Mouse (Mus musculus) ovary, postnatal 14 days (tissue): Measurements from ENCODE around the gene Mettl9.

Source experiments
- DNase-seq: peaks from one replicate; pipeline ENCODE4 v3.0.0; 2022; ENCODE audit warnings: low spot score

Mettl9 gene

DNA sequence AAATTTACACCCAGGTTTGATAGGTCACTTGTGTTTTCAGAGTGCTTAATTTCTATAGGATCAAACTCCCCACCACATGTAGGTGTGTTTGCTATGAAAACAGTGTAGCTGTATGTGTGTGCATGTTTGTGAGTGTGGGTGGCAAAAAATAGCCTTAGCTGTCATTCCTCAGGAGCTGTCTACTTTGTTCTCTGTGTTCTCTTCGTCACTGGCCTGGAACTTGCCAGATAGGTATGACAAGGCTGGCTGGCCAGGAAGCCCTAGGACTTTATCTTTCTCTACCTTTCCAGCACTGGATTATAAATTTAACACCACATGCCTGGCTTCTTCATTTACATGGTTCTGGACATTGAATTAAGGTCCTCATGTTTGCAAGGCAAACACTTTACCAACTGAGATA, 10.0 kb downstream of the Mettl9 start:
- no peak for DNase-seq

DNA sequence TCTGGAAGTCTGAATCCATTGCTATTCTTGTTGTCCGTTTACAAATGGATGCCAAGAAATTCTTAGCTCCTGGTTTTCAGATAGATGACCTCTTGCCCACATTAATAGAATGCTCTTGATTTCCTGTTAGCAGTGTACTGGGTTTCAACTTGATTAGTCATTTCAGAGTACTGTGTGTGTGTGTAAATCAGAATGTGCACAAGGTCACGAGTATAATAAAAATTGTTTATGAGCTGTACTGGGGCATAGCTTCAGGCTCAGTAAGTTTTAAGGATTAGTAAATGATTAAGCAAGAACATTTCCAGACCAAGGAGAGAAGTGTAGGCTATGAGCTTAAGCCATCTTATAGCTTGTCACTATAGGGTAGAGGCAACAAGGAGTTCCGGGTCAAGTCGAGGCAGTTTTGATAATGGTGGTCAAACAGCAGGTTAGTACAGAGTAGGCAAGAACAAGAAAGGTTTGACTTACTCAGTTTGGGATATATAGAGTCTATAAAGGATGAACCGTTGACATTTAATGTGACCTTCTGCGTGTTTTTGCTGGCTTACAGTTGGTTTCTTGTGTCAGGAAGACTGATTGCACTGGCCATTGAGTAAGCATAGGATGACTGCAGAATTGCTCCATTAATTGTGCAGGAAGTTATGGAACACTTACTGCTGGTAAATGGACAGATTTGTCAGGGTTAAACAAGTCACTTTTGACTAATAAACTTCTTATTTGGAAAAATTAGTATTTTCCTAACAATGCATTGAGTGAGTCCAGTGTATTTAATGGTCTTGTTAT, 11.6 kb downstream of the Mettl9 start:
- no peak for DNase-seq

DNA sequence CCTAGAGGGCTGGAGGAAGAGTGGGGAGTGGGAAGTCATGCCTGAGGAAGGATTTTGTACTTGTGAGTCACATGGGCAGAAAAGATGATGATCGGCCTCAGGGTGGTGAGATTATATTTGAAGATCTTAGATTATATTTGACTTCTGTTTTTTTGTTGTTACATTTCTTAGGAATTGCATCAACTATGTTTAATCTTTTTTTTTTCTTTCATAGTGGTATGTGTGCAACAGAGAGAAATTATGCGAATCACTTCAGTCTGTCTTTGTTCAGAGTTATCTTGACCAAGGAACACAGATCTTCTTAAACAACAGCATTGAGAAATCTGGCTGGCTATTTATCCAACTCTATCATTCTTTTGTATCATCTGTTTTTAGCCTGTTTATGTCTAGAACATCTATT, 13.4 kb downstream of the Mettl9 start:
- DNase-seq, result no peak

DNA sequence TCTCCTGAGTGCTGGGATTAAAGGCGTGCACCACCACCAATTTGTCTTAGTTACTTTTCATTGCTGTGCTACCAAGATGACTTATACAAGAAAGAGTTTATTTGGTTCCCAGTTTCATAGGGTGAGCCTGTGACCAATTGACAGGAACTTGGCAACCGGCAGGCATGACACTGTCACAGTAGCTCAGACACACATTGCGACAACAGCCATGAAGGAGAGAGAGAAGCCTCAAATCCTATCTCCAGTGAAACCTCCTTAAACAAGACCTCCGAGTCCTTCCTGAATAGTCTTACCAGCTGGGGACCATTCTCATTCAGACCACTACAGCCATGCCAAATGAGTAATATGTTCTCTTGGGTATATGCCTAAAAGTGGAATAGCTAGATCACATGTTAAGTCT, 18.8 kb downstream of the Mettl9 start:
- DNase-seq, result no peak

DNA sequence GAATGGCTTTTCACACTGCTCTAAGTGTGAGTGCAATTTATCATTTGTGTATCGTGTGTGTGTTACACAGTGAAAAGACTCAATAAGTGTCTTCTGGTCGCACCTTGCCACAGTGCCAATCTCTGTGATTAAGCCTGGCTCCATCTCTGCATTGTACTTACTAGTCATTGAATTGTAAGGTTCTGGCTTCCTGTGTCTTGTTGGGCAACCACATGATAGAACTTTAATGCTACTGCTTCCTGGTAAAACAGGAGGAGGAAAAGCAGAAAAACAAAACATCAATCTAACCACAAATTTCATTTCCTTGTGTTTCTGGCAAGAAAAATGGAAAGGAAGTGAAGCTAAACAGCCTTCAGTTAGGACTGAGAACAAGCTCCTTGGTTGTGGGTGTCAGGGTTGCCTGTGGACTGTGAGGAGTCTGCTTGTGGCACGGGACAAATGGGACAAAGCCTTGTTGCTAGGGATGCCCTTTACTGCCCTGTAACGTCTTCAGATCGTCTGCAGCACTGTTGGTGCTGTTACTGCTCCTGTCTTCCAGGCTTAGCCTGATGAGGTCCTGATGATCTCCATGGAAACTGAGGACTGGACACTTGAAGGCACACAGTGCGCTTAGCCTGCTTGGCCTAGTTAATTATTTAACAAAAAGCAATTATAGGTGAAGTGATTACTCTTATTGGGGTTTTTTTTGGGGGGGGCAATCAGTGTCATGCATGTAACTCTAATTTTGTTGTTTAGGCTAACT, 25.4 kb downstream of the Mettl9 start:
- no peak for DNase-seq

DNA sequence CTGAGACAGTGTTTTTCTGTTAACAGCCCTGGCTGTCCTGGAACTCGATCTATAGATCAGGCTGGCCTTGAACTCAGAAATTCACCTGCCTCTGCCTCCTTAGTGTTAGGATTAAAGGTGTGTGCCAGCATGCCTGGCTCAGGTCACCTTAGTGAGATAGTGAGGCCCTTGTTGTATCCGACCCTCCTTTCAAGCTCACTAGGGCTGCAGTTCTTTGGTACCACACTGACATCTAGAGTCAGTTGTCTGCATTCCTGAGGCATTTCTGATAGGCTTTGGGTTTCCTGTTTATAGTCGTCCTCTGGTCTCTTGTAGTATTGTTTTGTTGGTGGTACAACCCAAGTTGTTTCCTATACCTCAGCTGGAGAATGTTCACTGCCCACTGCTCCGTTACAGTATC, 30.1 kb downstream of the Mettl9 start:
- no peak for DNase-seq

DNA sequence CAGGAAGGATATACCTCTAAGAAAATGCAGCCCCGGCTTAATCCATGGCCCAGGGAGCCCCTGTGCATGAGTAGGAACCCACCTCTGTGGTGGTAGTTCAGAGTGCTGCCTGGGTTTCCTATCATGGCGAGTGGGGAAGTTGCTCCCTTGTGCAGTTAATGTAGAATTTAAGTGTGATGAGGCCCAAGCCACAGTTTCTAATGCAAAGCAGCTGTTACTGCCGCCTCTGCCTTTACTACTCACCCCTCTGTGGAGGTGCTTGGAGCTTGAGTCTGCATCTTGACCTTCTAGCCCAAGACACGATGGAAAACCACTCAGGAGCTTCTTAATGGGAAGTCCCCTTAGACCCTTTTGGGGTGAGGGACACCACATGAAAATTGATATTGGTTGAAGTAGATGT, 37.0 kb downstream of the Mettl9 start:
- no peak for DNase-seq

DNA sequence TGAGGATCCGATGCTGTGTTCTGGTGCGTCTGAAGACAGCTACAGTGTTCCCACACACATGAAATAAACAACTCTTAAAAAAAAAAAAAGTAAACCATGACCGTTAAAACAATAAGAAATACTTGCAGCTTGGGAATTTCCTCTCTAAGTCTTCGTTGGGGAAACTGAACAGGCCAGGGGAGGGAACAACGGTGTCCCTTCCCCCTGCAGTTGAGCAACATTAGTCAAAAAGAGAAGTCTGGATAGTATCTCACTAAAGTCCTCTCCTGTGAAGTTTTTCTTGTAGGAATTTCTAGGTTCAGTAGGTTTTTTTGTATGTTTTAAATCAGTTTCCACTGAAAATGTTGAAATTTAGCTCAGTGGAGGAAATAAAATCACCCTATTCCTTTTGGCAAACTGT, 38.3 kb downstream of the Mettl9 start:
- no peak for DNase-seq

DNA sequence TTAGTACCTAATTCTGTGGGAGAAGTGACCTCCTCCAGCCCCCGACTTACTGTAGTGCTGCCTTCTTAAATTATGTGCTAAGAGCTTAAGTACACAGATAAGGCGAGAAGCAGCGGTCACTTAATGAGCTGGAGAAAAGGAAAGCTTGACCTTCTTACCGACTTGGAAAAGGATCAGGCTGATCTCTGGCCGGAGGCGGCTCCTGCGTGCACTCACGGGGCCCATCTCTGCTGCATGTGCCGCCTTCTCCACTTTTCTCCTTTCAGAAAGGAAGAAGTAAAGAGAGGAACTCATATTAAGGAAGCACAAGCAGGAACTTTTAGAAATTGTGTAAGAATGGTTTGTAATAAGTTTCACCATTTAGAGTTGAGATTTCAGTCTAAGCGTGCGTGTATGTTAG, 40.0 kb downstream of the Mettl9 start, which contains the start of gene Igsf6:
Gene Igsf6 (minus strand): TSS at position 292 of the 400 bp plus-strand sequence.
- no peak for DNase-seq

DNA sequence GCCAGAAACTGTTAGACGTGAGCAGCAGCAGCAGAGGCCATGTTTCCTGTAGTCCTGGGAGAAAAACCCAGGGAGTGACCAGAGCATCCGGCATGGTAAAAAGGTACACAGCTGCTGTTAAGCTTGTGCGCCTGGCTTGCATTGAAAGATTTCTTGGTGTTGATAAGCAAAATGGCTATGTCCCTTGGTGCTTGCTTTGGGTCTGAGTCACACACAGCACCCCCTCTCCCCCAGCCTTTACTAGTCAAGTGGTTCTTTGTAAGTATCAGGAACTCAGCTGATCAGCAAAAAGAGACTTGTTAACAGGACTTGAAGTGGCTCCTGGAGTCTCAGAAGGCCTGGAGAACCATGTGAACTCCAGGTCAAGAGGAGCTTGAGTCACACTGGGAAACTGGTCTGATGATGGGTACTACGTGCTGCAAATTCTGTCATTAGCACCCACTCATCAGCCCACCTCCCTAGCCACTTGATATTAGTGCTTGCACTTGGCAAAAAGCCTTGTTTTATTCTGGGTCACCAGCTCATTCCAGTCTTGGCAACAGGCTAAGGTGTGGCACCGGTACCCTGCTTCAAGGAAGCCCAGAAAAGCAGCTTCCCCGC, 40.7 kb downstream of the Mettl9 start:
- no peak for DNase-seq

DNA sequence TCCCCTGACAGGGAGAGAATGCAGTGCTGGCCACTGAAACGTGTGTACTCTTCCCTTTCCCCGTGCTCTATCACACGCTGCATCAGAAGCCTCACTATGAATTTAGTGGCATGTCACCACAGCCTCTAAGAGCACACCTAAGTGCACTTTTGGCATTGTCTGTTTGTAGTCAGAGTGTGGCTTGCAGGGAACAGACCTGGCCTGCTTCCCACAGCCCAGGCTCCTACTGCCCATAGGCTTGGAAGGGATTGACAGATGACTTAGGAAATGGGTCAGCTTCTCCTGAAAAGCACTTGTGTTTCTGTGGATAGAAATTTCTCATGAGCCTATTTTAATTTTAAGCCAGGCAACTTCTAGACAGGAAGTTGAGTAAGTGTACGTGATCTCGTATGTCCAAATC, 41.2 kb downstream of the Mettl9 start:
- DNase-seq, result no peak

DNA sequence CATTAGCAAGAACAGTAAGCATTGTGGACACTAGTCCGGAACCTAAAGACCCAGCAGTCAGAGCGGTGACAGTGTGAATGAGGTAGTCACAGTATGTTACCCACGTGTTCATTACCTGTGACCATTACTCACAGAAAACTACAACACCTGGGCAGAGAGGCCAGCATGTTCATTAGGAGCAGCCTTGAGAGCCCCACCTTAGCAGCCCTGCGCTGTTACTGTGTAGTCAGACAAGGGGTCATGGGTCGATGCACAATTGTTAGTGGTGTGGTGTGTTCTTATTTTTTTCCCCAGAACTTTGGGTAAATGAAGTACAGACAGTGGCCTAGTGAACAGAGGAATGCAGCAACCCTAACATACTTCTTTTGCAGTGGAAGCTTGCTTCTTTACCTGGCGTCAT, 43.1 kb downstream of the Mettl9 start:
- no peak for DNase-seq

DNA sequence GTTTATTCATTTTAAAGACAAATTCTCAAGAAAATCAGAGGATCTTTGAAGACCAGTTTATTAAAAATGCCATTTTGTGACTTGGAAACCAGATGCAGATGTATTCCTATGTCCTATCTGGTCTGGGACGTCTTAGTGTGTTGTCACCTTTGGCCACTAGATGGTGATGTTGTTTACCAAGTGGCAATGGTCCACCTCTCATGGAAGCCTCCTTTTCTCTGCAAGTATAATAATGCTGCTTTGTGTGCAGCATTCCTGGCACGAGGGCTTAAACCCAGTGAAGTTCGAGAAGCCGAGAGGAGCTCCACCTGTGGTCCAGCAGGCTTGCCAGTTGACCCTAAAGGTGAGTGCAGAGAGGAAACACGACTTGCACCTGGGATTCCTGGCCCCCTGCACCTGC, 43.6 kb downstream of the Mettl9 start:
- DNase-seq, result peak; percentile 52

DNA sequence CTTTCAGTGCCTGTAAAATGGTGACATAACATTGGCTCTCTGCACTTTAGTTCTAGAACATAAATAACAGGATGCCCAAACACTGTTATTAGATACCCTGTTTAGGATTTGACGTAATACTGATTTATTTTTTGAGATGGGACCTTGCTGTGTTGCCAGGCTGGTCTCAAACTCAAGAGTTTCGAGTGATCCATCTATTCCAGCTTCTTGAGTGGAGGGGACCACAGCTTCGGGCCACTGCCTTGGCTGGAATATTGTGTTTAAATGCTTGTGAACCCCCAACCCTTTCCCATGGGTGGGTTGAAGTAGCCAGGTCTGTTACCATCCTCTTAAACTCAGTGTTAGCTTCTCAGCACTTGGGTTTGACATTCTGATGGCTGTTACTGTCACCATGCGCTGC, 47.1 kb downstream of the Mettl9 start, which contains the start of gene Otoa:
Gene Otoa (plus strand): TSS at position 301 of the 400 bp plus-strand sequence.
- no peak for DNase-seq

DNA sequence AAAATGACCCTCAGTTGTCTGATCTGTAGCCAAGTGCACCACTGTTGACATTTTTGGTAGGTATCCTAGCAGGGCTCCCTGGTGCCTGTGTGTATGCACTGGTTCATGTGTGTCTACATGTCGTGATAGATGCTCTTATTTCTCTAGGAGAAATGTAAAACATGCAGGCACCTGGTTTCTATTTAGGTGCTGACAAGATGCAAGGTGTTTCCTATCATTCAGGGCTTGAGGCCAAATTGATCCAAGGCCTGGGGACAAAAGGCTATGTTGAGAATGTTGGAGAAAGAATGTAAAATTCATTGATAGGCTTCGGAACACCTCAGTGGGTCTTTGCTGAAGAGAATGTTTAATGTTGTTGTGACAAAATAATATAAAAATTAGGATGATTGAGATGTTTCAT, 47.6 kb downstream of the Mettl9 start:
- DNase-seq, result no peak

DNA sequence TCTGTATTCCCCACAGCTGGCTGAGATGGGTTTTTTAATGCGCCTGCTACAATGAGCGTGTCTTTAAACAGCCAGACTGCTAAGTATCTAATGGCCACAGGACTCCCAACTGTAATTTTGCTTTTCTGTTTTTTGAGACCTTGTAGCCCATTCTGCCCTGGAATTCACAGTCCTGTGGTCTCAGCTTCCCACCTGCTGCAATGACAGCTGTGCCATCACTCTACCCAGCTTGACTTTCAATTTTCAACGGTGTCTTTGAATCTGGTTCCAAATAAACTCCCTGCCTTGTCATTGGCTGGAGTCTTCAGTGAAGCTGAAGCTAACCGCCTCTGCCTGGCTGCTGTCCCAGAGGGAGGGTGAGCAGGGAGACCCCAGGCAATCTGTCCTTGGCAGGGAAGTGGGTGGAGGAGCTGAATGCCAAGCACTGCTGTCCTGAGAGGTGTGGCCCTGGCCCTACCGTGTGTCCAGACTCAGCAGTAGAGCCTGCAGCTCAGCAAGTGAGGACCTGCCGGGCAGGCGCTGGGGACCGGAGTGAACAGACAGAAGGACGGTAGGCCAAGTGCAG, 48.8 kb downstream of the Mettl9 start:
- DNase-seq, result no peak

DNA sequence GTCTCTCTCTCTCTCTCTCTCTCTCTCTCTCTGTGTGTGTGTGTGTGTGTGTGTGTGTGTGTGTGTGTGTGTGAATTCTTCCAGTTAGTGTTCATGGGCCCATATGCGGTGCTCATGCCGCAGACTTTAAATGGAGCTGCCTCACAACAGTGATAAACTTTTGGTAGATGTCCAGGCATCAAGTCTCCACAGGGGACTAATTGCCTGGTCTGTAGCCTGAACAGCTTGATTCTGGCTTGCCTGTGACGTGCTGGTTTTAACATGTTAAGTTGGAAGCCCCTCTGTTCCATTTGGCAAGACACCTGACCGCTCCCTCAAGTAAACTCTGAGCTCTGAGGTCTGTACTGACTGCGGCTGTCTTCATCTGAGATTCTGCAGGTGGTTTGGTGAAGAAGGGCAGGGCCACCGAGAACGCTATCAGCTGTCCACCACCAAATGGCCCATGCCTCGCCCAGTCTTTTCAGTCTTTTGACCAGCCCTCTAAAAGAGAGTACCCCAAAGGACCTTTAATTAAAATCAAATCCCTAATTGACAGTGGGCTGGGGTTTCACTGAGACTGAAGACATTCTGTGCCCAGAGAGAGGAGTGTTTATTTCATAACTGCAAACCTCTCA, 50.7 kb downstream of the Mettl9 start:
- no peak for DNase-seq

DNA sequence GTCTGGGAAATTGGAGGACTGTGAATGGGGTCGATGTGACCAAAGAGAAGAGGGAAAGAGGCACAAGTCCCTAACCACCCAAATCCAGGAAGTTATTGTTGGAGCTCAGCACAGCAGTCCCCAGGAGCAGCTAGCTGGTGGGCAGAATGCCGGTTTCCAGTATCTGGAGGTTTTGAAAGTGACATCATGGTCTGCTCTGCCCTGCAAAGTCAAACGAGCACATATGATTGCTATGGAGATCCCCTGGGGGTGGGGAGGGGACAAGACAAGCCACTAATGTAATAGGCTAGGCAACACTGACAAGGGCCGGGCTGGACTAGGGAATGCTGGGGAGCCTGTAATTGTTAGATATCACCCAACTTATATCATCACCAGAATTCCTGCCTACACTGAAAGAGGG, 51.3 kb downstream of the Mettl9 start:
- no peak for DNase-seq

DNA sequence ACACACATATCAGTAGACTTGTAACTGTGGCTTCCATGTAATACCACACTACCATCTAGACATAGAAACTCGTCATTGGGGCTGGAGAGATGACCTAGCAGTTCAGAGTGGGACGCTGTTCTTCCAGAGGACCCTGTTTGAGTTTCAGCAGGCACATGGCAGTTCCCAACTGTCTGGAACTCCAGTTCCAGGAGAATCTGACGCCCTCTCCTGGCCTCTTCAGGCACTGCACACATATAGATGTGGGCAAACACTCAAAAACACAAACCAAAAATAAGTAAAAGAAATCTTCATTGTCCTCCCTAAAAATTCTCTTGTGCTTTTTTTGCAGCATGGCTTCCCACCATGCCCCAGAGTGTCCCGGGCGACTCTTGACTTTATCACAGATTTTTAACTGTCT, 54.5 kb downstream of the Mettl9 start:
- no peak for DNase-seq

DNA sequence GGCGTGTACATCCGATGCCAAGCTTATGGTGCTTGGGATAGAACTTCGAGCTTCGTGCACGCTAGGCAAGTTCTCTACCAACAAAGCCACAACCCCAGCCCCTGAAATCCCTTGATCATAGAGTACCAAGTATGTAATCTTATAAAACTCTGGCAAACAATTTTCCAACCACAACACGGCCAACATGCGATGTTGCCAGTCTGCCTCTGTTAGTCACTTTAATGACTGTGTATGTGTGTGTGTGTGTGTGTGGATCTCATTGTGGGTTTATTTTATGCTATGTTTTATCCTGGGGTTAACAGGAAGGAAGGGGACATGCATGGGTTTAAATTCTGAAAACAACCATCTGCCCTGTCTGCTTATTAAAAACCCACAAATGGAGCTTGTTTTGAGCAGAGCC, 56.5 kb downstream of the Mettl9 start:
- no peak for DNase-seq

DNA sequence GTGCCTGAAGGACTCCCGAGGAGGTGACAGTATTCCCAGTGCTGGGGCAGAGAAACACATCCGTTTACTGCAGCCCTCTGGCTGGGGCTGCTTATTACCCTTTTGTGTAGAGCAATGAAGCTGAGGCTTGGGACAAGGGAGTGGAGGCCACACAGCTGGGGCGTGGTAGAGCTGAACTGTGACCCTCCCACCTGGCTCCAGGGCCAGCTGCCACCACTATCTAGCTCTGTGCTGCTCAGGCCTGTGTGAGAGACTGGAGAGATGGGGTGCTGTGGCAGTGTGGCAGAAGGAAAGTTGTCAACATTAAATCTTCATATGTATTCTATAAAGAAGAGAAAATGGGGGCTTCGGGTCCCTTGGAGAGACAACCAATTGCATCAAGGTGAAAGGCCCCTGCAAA, 58.8 kb downstream of the Mettl9 start:
- no peak for DNase-seq

DNA sequence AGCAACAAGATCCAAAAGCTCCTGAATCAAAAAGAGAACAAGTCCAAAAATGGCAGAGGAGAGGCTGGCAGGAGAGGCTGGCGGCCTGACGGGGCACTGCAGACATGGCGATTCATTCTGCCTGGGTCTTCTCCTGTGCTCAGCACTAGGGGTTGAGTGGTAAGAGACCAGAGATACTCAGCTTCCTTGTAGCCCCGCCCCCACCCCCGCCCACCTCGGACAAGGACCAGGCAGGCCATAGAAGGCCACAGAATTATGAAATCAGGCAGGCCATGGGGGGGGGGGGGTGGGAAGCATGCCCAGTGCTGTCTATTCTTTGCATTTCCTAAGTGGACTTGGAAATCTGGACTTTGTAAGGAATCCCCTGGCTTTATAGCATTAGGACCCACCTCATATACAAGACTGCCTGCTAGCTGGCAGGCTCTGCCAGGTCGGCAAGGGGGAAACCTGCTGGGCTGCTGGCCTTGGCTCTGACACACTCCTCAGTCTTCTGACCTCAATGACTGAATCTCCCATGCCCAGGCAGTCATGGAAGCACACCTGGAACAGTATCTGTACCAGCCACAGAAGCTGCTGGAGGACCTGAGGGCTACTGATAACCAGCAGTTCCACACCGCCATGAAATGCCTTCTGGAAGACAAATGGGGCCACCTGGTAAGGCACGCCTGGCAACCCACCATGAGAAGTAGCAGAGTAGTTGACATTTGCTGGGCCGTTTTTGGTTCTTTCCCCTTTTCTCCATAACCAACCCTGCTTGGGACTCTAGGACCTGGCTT, 64.6 kb downstream of the Mettl9 start:
- no peak for DNase-seq
